Mouse (Mus musculus) thymus, postnatal 0 days (tissue): ENCODE measurements around the gene Sar1b. TPM values are rescaled to one million over a fixed set of nuclear protein-coding genes. Genes with fewer than 3 reads are reported as not detected.
"Not testable (repeated sequence)": the region's sequence is repeated elsewhere in the genome, so short reads cannot be mapped to it uniquely, and the experiment has no call there.

Source experiments
- DNase-seq: peaks from one replicate; pipeline ENCODE4 v3.0.0-alpha.2; 2015; ENCODE audit warnings: low spot score
- polyA plus RNA-seq: library from polyadenylated mRNA; unstranded; fragments of >200 nt; fragmentation: Nextera tagmentation; extraction: Ambion mirVana; gene quantifications from 2 replicates; pipeline ENCODE4 v1.2.1, GENCODE M21; 2015

The Sar1b gene
- polyA plus RNA-seq, 1 experiment from 2014 or later: 128 TPM

DNA sequence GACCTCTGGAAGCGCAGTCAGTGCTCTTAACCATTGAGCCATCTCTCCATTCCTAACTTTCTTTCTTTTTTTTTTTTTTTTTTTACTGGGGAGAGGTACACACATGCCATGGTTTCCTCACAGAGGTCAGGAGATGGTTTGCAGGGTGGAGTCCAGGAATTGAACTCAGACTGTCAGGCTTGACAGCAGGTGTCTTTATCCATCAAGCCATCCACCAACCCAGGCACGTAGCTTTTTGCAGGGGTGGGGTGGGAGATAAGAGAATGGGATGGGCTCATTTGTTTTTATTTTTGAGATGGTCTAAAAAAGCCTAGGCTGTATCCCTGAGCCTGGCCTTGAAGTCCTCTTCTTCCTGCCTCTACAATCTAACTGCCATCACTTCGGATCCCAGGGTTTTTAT, 12.0 kb downstream of the Sar1b start:
- no peak for DNase-seq

DNA sequence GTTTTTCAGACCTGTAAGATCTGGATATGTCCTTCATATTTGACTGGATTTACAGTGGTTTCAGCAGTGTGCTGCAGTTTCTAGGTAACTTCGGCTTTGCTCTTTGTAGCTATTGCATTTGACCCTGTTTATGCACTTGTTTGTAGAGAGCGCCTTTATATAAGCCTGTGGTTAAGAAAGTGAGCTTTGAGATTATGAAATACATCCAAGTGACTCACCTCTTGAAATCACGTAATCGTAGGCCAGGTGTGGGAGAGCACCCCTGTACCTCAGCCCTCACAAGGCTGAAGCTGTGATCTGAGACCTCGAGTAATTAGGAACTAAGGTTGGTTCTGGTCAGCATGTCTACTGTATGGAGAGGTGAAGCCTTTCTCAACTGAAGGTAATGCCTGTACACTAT, 14.0 kb downstream of the Sar1b start:
- DNase-seq: no peak

DNA sequence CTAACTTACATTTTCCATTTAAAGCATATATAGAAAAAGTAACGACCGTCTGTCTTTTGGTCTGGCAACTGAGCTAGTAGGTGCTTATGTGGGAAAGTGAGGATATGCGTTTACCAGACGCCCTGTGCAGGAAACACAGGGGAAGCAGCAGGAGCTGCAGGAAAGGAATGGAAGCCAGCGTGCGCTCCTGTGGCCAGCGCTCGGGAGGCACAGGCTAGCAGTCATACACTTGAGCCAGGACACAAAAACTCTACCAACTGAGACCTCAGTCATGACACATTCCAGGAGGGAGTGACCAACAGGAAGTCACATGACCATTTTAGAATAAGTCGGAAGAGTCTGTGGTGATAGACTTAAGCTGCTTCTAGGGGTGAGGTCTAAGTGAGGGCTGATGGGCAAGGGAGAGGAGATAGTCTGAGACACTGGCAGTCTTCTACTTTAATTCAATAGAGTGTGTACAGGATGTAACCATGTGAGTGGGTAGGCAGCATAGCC, 17.3 kb downstream of the Sar1b start:
- no peak for DNase-seq

DNA sequence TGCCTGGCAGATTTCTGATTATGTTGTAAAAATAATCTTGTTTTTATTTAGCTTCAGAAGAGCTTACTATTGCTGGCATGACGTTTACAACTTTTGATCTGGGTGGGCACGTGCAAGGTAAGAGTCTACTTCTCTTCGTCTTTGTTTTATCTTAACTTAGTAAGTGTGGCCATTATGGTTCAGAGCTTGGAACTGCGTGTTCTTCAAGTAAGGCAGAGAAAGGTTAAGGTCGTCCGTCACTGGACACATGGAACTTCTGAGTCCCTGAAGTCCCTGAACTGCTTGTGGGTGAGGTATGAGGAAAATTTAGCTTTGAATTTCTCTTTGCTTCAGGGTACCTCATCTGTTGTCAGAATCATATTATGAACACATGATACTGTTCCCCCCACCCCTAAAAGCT, 19.2 kb downstream of the Sar1b start:
- DNase-seq: no peak

DNA sequence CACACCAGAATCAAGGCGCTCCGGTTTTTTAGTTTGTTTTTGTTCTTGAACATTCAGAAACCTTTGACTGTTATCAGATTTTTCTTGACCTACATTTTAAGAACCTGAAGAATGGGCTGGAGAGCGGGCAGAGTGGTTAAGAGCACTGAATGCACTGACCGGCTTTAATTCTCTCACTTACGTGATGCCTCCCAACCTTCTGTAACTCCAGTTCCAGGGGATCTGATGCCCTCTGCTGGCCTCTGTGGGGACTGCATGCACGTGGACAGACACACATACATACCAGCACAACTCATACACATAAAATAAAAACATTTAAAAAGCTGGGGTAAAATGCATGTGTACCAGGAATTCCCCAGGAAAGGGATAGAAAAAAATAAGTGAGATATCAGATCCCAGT, 22.4 kb downstream of the Sar1b start:
- peak; percentile 52 for DNase-seq

DNA sequence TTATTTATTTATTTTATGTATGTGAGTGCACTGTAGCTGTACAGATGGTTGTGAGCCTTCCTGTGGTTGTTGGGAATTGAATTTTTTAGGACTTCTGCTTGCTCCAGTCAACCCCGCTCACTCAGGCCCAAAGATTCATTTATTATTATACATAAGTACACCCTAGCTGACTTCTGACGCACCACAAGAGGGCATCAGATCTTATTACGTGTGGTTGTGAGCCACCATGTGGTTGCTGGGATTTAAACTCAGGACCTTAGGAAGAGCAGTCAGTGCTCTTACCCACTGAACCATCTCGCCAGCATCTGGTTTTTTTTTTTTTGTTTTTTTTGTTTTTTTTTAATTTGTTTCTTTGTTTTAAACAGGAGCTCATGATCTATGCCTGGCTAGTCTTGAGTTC, 26.2 kb downstream of the Sar1b start:
- not testable (repeated sequence) for DNase-seq

DNA sequence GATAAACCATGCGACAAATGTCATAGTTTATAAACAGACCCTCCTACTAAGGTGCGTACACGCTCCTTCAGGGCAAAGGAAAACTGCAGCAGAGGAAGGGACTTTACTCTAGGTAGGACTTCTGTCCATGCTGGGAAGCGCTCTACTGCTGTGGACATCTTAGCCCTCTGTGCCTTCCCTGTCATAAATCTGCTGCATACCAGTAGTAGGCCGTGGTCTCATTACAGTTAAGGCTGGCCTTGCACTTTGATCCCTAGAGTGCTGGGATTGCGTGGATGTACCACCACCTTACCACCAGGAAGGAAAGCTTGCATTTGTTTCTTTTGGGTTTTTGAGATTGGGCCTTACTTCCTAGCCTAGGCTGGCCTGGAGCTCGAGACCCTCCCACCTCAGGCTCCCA, 27.2 kb downstream of the Sar1b start:
- no peak for DNase-seq

DNA sequence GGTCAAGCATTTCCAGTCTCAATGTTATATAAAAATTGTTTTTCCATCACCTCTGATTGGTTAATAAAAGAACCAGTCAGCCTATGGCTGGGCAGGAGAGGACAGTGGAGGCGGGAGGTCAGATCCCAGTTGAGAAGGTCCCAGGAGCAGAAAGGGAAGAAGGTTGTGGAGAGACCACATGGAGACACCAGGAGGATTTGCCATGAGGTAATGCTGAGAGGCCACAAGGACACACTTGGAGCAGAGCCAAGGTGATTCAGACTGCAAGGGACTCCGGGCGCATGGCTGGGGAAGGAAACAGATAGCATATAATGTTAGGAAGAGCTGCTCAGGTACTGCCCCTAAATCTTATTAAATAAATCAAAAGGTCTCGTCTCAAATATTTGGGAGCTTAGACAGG, 32.8 kb downstream of the Sar1b start:
- DNase-seq: no peak

DNA sequence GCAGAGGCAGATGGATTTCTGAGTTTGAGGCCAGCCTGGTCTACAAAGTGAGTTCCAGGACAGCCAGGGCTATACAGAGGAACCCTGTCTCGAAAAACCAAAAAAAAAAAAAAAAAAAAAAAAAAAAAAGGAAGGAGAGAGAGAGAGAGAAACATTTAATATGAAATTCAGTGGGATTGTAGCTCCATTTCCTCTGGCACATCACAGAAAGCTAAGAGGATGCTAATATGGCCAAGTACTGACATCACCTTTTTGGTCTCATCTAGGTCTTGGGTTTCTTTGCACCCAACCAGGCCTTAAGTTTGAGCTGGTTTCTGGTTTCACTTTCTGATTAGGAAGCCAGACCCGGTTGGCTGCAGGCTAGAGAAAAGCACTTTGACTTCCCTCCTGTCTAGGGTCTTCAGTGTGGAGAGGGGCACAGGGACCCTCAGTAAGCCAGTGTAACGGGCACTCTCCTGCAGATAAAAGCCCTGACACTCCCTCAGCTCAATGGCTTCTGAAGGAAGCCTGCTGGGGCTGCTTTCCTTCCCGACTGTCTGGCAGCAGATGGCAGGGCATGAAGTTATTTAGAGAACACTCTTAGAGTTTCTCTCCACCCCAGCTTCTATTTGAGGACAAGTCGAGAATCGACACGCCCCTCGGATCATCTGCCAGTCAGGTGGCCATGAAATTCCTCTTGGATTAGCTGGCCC, 37.3 kb downstream of the Sar1b start:
- no peak for DNase-seq

DNA sequence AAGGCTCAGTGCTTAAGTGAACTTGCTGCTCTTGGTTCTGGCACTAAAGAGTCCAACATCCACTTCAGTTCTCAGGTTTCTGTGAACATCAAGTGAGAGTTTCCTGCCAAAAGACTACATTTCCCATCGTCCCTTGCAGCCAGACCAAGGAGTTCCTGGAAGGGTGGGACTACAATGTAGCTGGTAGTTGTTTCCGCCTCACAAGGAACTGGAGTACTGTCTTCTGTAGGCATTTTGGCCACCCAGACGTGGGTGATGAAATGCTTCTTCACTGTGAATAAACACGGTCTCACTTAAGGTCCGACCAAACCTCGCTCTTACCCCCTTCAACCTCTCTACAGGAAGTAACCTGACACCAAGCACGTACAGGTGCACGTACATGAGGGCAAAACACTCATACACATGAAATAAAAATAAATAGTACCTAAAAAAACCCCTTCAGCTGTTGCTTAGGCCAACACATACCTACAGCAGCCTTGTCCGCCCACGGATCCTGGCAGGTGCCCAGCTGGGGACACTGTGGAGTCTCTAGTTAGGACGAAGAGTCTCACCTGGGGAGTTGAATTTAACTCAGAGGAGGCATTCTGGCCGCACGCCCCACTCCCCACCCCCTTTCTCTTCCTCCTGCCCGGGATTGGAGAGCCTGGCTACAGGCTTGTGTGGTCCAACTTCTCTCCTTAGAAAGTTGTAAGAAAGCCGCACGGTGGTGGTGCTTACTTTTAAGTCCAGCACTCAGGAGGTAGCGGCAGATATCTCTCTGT, 41.9 kb downstream of the Sar1b start:
- DNase-seq: peak; percentile 88

DNA sequence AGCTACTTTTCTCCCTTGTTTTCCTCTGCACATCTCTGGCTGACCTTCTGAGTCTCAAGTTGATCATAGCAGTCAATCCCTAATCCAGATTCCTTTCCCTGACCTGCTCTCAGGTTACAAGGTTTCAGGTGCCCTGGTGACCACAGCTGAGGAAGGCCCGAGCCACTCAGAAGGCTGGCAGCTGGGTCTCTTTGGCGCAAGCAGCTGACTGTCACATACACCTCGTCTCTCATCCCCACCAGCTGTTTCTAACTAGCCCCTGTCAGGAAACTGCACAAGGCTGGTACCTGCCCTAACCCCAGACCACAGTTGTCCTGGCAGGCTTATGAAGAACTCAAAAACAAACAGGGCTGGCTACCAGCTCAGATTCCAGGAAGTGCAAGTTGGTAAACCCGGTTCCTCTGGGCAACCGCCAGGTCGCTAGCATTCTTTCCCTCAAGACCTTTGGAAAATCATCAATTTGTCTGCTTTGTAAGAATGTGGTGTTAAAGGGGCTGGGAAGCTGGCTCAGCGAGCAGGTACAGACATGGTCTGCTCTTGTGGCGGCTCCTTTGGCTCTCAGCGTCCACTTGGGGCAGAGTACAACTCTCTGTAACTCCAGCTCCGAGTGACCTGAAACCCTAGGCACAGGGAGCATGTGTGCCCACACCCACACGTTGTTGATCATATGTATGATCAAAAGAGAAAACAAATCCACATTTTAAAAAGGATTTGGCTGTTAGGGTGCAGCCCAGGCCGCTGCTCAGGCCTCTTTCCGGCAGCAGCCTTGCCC, 43.8 kb downstream of the Sar1b start:
- DNase-seq: no peak

DNA sequence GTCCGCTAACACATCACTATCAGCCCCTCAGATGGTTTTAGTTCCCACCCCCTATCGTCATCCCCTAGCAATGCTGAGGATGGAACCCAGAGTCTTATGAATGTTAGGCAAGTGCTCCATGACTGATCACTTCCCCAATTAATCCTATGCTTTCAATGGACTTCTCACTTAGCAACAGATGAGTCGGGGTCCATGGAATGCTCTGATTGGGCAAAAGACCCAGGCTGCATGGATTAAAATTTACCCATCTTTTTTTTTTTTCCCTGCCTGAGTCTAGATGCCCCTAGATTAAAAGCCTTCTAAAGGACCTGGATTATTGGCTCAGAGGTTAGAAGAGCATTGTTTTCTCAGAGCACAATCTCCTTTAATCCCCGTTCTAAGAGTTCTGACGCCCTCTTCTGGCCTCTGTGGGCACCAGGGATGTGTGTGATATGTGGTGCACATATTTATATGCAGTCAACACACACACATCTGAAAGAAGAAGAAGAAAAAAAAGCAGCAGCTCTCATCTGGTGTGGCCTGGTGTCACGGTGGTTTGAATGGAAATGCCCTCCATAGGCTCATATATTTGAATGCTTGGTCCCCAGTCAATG, 46.2 kb downstream of the Sar1b start:
- peak; percentile 44 for DNase-seq

DNA sequence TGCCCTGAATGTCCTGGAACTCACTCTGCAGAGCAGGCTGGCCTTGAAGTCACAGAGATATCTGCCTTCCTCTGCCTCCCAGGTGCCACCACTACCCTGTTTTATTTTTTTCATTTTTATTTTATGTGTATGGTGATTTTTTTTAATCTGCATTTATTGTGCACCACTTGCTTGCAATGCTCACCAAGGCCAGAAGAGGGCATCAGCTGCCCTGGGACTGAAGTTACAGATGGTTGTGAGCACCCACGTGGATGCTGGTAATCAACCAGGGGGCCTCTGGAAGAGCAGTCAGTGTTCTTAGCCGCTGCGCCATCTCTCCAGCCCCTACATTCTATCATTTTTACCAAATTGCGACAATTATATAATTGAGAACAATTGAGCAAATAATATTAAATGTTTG, 47.7 kb downstream of the Sar1b start:
- no peak for DNase-seq

DNA sequence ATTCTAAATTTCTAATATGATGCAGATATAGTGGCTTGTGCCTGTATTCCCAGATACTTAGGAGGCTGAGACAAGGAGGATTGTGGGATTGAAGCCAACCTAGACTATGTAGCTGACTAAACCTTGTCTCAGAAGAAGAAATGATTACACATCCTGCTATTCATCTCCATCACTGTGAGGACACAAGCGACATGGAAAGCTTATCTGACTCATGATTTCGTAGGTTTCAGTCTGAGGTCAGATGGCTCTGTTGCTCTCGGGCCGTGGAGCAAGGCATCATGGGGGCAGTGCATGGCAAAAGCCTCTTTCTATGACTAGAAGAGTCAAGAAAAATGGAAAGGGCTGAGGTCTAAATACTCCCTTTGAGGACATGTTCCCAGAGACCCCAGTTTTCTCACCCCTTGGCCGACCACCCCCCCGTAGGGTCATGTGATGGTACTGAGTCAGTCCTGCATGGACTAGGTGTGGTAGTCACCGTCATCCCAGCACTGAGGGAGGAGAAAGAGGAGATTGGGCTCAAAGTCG, 48.6 kb downstream of the Sar1b start:
- no peak for DNase-seq

DNA sequence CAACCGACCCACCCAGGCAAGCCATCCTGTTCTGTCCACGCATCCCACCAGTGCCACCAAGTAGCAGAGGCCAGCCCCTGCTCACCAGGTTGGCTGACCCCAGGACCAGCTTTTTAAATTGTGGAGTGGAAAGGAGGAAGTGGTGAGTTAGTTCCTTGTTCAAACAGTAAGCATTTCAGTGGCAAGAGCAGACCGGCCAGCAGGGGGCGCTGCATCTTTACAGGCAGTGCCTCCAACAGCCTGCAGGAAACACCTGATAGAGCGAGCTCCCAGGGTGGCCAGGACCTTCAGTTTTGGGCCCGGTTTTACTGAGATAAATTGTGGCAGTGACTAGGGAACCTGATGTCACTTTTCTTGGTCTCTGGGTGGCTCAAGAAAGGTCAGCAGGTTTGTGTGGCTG, 54.3 kb downstream of the Sar1b start:
- peak; percentile 92 for DNase-seq

DNA sequence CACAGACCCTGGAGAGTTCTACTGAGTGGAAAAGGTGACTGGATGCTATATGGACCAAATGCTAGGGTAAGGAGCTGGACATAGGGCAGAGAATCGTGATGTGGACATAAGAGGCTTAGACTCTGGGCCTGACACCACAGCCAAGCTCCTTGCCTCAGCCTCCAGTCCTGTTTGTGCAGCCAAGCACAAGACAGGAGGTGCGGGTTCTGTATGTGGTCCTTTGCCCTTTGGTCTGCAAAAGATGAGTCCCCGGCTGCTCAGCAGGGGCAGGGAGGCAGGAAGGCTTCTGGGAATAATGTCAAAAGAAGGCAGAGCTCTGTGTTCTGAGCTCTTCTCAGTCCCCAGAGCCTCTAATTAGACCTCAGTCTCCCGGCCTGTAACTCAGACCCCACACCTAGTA, 55.4 kb downstream of the Sar1b start:
- no peak for DNase-seq

DNA sequence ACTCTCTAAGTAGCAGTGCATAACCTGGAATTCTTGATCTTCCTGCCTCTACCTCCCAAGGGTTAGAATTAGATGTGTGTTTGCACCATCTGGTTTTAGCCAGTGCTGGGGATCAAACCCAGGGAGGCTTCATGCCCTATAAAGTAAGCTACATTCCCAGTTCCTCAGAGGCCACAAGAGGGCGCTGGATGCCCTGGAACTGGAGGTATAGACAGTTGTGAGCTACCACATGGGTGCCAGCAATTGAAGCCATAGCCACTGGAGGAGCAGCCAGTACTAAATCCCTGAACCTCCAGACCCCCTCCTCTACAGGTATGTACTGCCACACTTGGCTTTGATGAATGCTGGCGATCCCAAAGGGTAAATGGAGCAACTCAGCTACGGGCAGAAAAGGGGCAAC, 56.5 kb downstream of the Sar1b start:
- DNase-seq: peak; percentile 63

DNA sequence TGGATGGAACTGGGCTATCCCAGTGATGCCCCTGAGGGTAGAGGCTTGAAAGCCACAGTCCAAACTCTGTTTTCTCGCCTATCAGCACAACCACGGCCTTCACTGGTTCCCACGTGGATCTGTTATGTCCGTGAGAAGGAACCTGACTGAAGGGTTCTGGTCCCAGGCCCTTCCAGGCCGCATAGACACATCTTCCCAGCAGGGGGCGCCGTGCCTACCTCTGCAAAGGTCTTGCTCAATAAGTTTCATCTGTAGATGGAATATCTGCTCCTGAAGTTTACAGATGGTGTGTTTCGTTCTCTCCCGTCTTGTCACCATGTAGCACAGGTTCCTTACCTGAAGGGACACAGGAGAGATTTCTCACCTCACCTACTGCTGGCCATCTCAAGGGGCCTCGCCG, 57.4 kb downstream of the Sar1b start:
- peak; percentile 77 for DNase-seq

DNA sequence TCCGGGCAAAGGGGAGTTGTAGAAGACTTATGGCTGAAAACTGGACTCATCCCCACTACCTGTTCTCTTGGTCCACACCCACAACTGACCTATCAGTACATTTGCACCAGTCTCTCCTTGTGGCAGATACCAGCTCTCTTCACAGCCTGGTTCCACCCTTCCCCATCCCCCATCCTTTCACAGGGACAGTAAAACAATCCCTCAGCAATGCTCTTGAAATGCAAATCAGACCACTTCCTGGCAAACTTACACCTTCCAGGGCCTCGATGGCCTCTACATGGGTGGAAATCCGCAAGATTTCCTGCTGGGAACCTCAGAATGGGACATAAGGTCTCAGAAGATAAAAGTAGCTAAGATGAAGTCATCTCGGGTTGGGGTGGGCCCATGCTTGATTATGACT, 59.2 kb downstream of the Sar1b start:
- DNase-seq: no peak

DNA sequence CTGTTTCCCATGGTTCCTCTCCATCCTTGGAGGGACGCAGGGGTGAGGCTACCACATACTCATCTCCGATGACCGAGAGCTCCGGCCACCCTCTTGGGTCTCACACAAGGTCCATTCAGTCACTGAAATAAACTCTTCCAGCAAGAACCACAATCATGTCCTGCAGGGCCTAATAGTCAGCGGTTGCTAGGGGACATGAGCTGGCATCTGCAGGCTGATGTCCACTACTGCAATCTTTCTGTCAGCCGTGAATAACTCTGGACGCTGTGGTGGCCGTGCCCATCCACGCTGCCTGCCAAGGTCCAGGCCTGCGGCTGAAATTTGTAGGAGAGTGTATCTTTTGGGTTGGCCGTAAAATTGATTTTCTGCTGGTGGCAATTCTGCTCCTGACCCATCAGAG, 59.8 kb downstream of the Sar1b start:
- no peak for DNase-seq

DNA sequence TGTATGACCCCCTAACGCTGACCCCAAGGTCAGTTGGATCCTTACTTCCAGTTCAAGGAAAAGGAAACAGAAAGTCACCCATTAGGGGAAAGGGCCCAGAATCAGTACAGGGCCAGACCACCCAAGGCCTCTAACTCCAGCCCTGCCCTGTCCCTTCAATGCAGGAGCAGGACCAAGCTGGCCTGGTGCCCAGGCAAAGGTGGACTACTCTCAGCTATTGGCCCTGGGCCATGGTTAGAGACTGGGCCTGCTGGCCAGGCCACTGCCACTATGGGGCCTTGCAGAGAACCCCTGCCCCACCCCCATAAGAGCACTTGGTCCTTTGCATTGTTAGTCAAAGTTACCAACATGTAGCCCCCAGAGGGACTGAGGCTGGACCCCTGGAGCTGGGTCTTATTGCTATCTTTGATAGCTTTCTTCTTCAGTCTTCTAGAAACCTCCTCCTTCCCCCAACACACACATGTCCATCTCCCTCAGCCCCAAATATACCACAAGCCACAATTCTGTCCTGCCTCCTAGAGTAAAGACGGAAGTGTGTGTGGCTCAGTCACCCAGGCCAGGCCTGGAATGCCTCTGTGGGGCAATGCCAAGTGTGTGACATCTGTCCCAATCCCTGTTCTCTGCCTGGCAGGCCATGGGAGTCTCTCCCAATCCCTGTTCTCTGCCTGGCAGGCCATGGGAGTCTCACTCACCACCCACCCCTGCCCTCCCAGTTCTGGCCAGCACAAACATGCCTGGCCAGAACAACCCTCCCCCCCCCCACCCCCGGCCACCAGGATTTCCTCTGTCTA, 60.7 kb downstream of the Sar1b start:
- no peak for DNase-seq
